Mouse (Mus musculus): ENCODE measurements around the gene Lclat1. TPM values are rescaled to one million over a fixed set of nuclear protein-coding genes. Genes with fewer than 3 reads are reported as not detected.

Gene Lclat1
- total and polyA plus RNA-seq, 3 experiments = 9.6 to 10.5 TPM; not detected in 1

DNA sequence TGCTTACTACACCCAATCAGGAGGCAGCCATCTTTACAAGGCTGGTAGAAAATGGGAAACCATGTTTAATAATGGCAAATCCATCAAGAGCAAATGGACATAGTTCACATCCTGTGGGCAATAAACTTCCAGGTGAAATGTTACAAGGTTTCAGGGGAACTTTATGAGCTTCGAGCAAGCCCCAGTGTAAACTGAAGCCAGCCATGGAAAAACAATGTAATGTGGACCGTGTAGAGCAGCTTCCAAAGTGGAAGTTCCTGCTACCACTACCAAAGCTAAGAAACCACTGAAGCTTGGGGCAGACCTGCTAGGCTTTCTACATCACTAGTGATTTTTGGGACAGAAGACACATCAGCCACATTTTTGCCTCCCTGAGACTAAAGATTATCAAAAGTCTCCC, 44.5 kb upstream of the Lclat1 start:
- H3K4me3 ChIP-seq (ENCODE audit: control insufficient read depth in 1 of 2, insufficient read depth in 1 of 2, low read depth in 2 of 2, low read length in 2 of 2) = no peak overlapping the region
- TF ChIP-seq CHD2 (IDR thresholded peaks at IDR 0.05; ENCODE audit: low read length) = no peak
- no peak for TF ChIP-seq MYC (IDR thresholded peaks at IDR 0.05; ENCODE audit: low read depth, low read length)
- TF ChIP-seq RAD21 (IDR thresholded peaks at IDR 0.05; ENCODE audit: low read depth, low read length) = no peak
- no peak for TF ChIP-seq SIN3A (IDR thresholded peaks at IDR 0.05; ENCODE audit: low read length)
- no peak for TF ChIP-seq POLR2AphosphoS5 (IDR thresholded peaks at IDR 0.05; ENCODE audit: borderline replicate concordance, low read depth, low read length)
- TF ChIP-seq E2F4 (IDR thresholded peaks at IDR 0.05; ENCODE audit: borderline replicate concordance, low read depth, low read length) = no peak
- TF ChIP-seq UBTF (IDR thresholded peaks at IDR 0.05; ENCODE audit: borderline replicate concordance, insufficient read depth, low read depth, low read length) = no peak
- no peak for TF ChIP-seq NELFE (IDR thresholded peaks at IDR 0.05; ENCODE audit: low read depth, low read length)
- TF ChIP-seq GABPA (IDR thresholded peaks at IDR 0.05; ENCODE audit: low read depth, low read length) = no peak
- no peak for TF ChIP-seq MXI1 (IDR thresholded peaks at IDR 0.05; ENCODE audit: low read depth, low read length)
- no peak for TF ChIP-seq KAT2A (conservative IDR thresholded peaks at IDR 0.05; ENCODE audit: low read depth, low read length)
- TF ChIP-seq TAL1 (IDR thresholded peaks at IDR 0.05; ENCODE audit: low read length) = no peak
- no peak for TF ChIP-seq HCFC1 (IDR thresholded peaks at IDR 0.05; ENCODE audit: low read depth, low read length)
- TF ChIP-seq ZMIZ1 (IDR thresholded peaks at IDR 0.05; ENCODE audit: low read depth, low read length) = no peak
- no peak for TF ChIP-seq CHD1 (IDR thresholded peaks at IDR 0.05; ENCODE audit: low read depth, low read length)
- no peak for TF ChIP-seq EP300 (IDR thresholded peaks at IDR 0.05; ENCODE audit: low read depth in 1 of 2, low read length in 2 of 2)
- TF ChIP-seq USF1 (IDR thresholded peaks at IDR 0.05; ENCODE audit: low read depth, low read length) = no peak
- no peak for TF ChIP-seq ZNF384 (IDR thresholded peaks at IDR 0.05; ENCODE audit: low read depth, low read length)
- no peak for TF ChIP-seq MAZ (IDR thresholded peaks at IDR 0.05; ENCODE audit: low read depth, low read length)
- no peak for TF ChIP-seq ELF1 (IDR thresholded peaks at IDR 0.05; ENCODE audit: low read depth, low read length)
- no peak overlapping the region for H3K27ac ChIP-seq (ENCODE audit: control insufficient read depth, low read depth, low read length)
- H3K4me1 ChIP-seq (ENCODE audit: control insufficient read depth in 1 of 2, insufficient read depth in 2 of 2, low read length in 2 of 2) = no peaks in the 10 kb centered on the region
- H3K9me3 ChIP-seq (replicated peaks; ENCODE audit: insufficient read depth, low read length) = no peaks in the 10 kb centered on the region
- DNase-seq (ENCODE audit: low read depth, low spot score) = no peak
- no peaks in the 10 kb centered on the region for H3K36me3 ChIP-seq (ENCODE audit: control insufficient read depth in 1 of 2, insufficient read depth in 2 of 2, low read length in 2 of 2)
- 0 out of 4 replicates have a peak, but pooled peaks cover 0 to 2% of the 10 kb centered on the region in 2 experiments for H3K27me3 ChIP-seq (ENCODE audit: control insufficient read depth in 1 of 2, insufficient read depth in 2 of 2, low read length in 2 of 2)
- H3K79me2 ChIP-seq (ENCODE audit: control insufficient read depth, insufficient read depth, low read length, poor library complexity) = no peaks in the 10 kb centered on the region
- H3K9ac ChIP-seq (ENCODE audit: control insufficient read depth, low read depth, low read length, poor library complexity, severe bottlenecking) = no peak overlapping the region

DNA sequence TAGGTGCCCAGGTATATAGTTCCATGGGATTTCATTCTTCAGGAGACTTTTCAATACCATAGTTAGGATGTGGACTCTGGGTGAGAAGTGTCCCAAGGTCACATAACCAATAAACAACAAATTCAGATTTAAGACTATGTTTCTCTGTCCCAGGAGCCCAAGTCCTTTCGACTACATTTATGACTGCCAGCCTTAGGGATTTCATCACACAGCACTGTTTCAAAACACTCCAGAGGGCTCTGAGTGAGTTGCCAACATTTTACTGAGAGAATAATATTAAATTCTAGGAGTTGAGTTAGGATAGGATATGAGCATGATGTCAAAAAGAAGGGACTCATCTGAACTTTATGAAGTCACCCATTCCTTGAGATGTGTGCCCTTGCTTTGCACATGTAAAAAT, 44.0 kb upstream of the Lclat1 start:
- Histone ChIP-seq H3K79me2 (ENCODE audit: control insufficient read depth, insufficient read depth, low read length, poor library complexity) (no peaks in the 10 kb centered on the region), H3K27me3 (ENCODE audit: control insufficient read depth in 1 of 2, insufficient read depth in 2 of 2, low read length in 2 of 2) (0 out of 4 replicates have a peak, but pooled peaks cover 0 to 2% of the 10 kb centered on the region in 2 experiments), H3K4me1 (ENCODE audit: control insufficient read depth in 1 of 2, insufficient read depth in 2 of 2, low read length in 2 of 2) (no peaks in the 10 kb centered on the region), H3K9ac (ENCODE audit: control insufficient read depth, low read depth, low read length, poor library complexity, severe bottlenecking) (no peak overlapping the region), H3K4me3 (ENCODE audit: control insufficient read depth in 1 of 2, insufficient read depth in 1 of 2, low read depth in 2 of 2, low read length in 2 of 2) (no peak overlapping the region), H3K27ac (ENCODE audit: control insufficient read depth, low read depth, low read length) (no peak overlapping the region), H3K36me3 (ENCODE audit: control insufficient read depth in 1 of 2, insufficient read depth in 2 of 2, low read length in 2 of 2) (no peaks in the 10 kb centered on the region), H3K9me3 (replicated peaks; ENCODE audit: insufficient read depth, low read length) (no peaks in the 10 kb centered on the region)
- TF ChIP-seq TBP (IDR thresholded peaks at IDR 0.05; ENCODE audit: low read depth, low read length) (no peak), GABPA (IDR thresholded peaks at IDR 0.05; ENCODE audit: low read depth, low read length) (no peak), TCF12 (IDR thresholded peaks at IDR 0.05; ENCODE audit: low read depth, low read length) (no peak), SMC3 (IDR thresholded peaks at IDR 0.05; ENCODE audit: low read depth, low read length) (no peak), ETS1 (IDR thresholded peaks at IDR 0.05; ENCODE audit: low read depth, low read length) (no peak), RCOR1 (IDR thresholded peaks at IDR 0.05; ENCODE audit: low read depth, low read length) (no peak), TAL1 (IDR thresholded peaks at IDR 0.05; ENCODE audit: low read length) (no peak), NRF1 (IDR thresholded peaks at IDR 0.05; ENCODE audit: insufficient read depth, low read depth, low read length, poor library complexity, severe bottlenecking) (no peak), USF1 (IDR thresholded peaks at IDR 0.05; ENCODE audit: low read depth, low read length) (no peak), CHD2 (IDR thresholded peaks at IDR 0.05; ENCODE audit: low read length) (no peak), MAZ (IDR thresholded peaks at IDR 0.05; ENCODE audit: low read depth, low read length) (no peak), ZC3H11A (IDR thresholded peaks at IDR 0.05; ENCODE audit: low read depth, low read length) (no peak), GATA1 (IDR thresholded peaks at IDR 0.05; ENCODE audit: low read depth, low read length) (no peak), CHD1 (IDR thresholded peaks at IDR 0.05; ENCODE audit: low read depth, low read length) (no peak)
- DNase-seq (ENCODE audit: low read depth, low spot score) = no peak

Data from MEL (cell line).